Mouse (Mus musculus) hindbrain, embryonic 11.5 days (tissue): ENCODE data around the gene Vax2. TPM values are rescaled to one million over a fixed set of nuclear protein-coding genes. Genes with fewer than 3 reads are reported as not detected.

ENCODE experiments used
- ATAC-seq: fragments of 200-750 bp; cut with Nextera tagmentation; 2 replicates; pipeline ENCODE4 v1.8.0; 2017; ENCODE audit warnings: mild to moderate bottlenecking, moderate TSS enrichment, moderate library complexity; ENCODE audit not compliant: low FRiP score
- DNase-seq: peaks from one replicate; pipeline ENCODE4 v3.0.0-alpha.2; 2015; ENCODE audit warnings: low spot score
- H3K27ac ChIP-seq: fragments of 300-500 bp; sonication (generic); 2 replicates; pipeline ENCODE4 v1.5.1; 2014; ENCODE audit warnings: mild to moderate bottlenecking, low read depth, low read length
- H3K27me3 ChIP-seq: fragments of 300-500 bp; sonication (generic); 2 replicates; pipeline ENCODE4 v1.6.1; 2014; ENCODE audit warnings: mild to moderate bottlenecking, low read length, moderate library complexity, mixed read lengths; ENCODE audit not compliant: control insufficient read depth, insufficient read depth
- H3K36me3 ChIP-seq: fragments of 300-500 bp; sonication (generic); 2 replicates; pipeline ENCODE4 v1.6.1; 2014; ENCODE audit warnings: mild to moderate bottlenecking, low read length, moderate library complexity, mixed read lengths; ENCODE audit not compliant: control insufficient read depth, insufficient read depth
- H3K4me1 ChIP-seq: fragments of 300-500 bp; sonication (generic); replicated peaks from 2 replicates; pipeline ENCODE4 v1.6.1; 2014; ENCODE audit warnings: low read length, mixed read lengths; ENCODE audit not compliant: control insufficient read depth, insufficient read depth
- H3K4me2 ChIP-seq: fragments of 300-500 bp; sonication (generic); replicated peaks from 2 replicates; pipeline ENCODE4 v1.6.1; 2014; ENCODE audit warnings: mild to moderate bottlenecking, low read depth, low read length
- H3K4me3 ChIP-seq: fragments of 300-500 bp; sonication (generic); 2 replicates; pipeline ENCODE4 v1.5.1; 2014; ENCODE audit warnings: low read depth, low read length
- H3K9ac ChIP-seq: fragments of 300-500 bp; sonication (generic); 2 replicates; pipeline ENCODE4 v1.6.1; 2014; ENCODE audit warnings: low read depth, low read length
- H3K9me3 ChIP-seq: fragments of 300-500 bp; sonication (generic); 2 replicates; pipeline ENCODE4 v1.6.1; 2016; ENCODE audit warnings: low read length; ENCODE audit not compliant: control insufficient read depth
- WGBS: fragments of 180-500 bp; shearing (Covaris S2); extraction: QIAGEN DNeasy Blood & Tissue Kit; methylation state at CpG from one replicate; pipeline ENCODE4 v1.1.7; 2014; 5-methylcytosine and 5-hydroxymethylcytosine counted together
- polyA plus RNA-seq: library from polyadenylated mRNA; unstranded; fragments of >200 nt; fragmentation: Nextera tagmentation; extraction: Ambion mirVana; gene quantifications from 2 replicates; pipeline ENCODE4 v1.2.1, GENCODE M21; 2014

Gene Vax2
- polyA plus RNA-seq, 1 experiment from 2014 or later: 0.23 TPM

- H3K27me3 ChIP-seq: no peaks in the 10 kb centered on the region
- no peak overlapping the region for H3K27ac ChIP-seq
- no peak overlapping the region for H3K9ac ChIP-seq
- H3K36me3 ChIP-seq: no peaks in the 10 kb centered on the region
- no peak for DNase-seq
- H3K4me3 ChIP-seq: no peak overlapping the region
- no peaks in the 10 kb centered on the region for H3K9me3 ChIP-seq
- WGBS: 69% methylated on average over 3 of the region's 3 CpGs
- ATAC-seq: no peak
- no peak overlapping the region for H3K4me2 ChIP-seq
- no peaks in the 10 kb centered on the region for H3K4me1 ChIP-seq
Observed at GRCm38 (mm10) chr6:83786426-83786825, 75.4 kb downstream of the Vax2 start.

Other genes with a start within 250 kb of the Vax2 start
- gene Dguok, start 204.3 kb upstream of the Vax2 start, polyA plus RNA-seq: 57.0 and 65.7 TPM in 2 replicates
- 1.4 and 2.2 TPM in 2 replicates for gene Actg2, start 175.0 kb upstream of the Vax2 start, polyA plus RNA-seq
- 30.8 and 32.0 TPM in 2 replicates for gene Stambp, start 138.5 kb upstream of the Vax2 start, polyA plus RNA-seq
- gene Clec4f, start 55.1 kb upstream of the Vax2 start, polyA plus RNA-seq: not detected in 2 replicates
- not detected in 2 replicates for gene Cd207, start 33.4 kb upstream of the Vax2 start, polyA plus RNA-seq
- gene Atp6v1b1, start 31.7 kb downstream of the Vax2 start, polyA plus RNA-seq: 0.15 TPM in 1 of 2 replicates, not detected in the other
- gene Ankrd53, start 51.4 kb downstream of the Vax2 start, polyA plus RNA-seq: 0.12 TPM in 1 of 2 replicates, not detected in the other
- gene Tex261, start 64.5 kb downstream of the Vax2 start, polyA plus RNA-seq: 48.1 and 50.1 TPM in 2 replicates
- gene Nagk, start 83.7 kb downstream of the Vax2 start, polyA plus RNA-seq: 35.9 and 42.6 TPM in 2 replicates
- gene Paip2b, start 120.5 kb downstream of the Vax2 start, polyA plus RNA-seq: 22.2 and 22.3 TPM in 2 replicates
- gene Zfp638, start 155.8 kb downstream of the Vax2 start, polyA plus RNA-seq: 111 and 119 TPM in 2 replicates